Mouse (Mus musculus) thymus, adult 2 months (tissue): ENCODE results near the gene Igdcc4. TPM values are rescaled to one million over a fixed set of nuclear protein-coding genes. Genes with fewer than 3 reads are reported as not detected.

Experiments
- DNase-seq: peaks from one replicate; pipeline ENCODE4 v3.0.0; 2021
- H3K27ac ChIP-seq: fragments of 200-500 bp; 2 replicates; pipeline ENCODE4 v1.5.1; 2012; ENCODE audit warnings: low read length, control low read depth; ENCODE audit not compliant: control insufficient read depth, insufficient read depth
- H3K27me3 ChIP-seq: fragments of 200-500 bp; 2 replicates; pipeline ENCODE4 v1.6.1; 2012; ENCODE audit warnings: mild to moderate bottlenecking, low read length, moderate library complexity, mixed read lengths; ENCODE audit not compliant: control insufficient read depth, insufficient read depth
- H3K36me3 ChIP-seq: fragments of 200-500 bp; 2 replicates; pipeline ENCODE4 v1.6.1; 2012; ENCODE audit warnings: mild to moderate bottlenecking, low read length, moderate library complexity; ENCODE audit not compliant: control insufficient read depth, insufficient read depth
- H3K4me1 ChIP-seq: fragments of 200-500 bp; replicated peaks from 2 replicates; pipeline ENCODE4 v1.6.1; 2012; ENCODE audit warnings: low read length; ENCODE audit not compliant: control insufficient read depth, insufficient read depth
- H3K4me3 ChIP-seq: fragments of 200-500 bp; 2 replicates; pipeline ENCODE4 v1.5.1; 2012; ENCODE audit warnings: mild to moderate bottlenecking, low read length, control low read depth, moderate library complexity; ENCODE audit not compliant: control insufficient read depth, insufficient read depth
- CTCF ChIP-seq: fragments of 200-500 bp; IDR thresholded peaks from 2 replicates; pipeline ENCODE4 v1.5.1; 2012; ENCODE audit warnings: mild to moderate bottlenecking, control low read depth, low read length, moderate library complexity, borderline replicate concordance; ENCODE audit not compliant: control insufficient read depth, poor library complexity, insufficient read depth; ENCODE audit errors: extremely low read depth
- POLR2A ChIP-seq: fragments of 200-500 bp; IDR thresholded peaks from 2 replicates; pipeline ENCODE4 v1.6.1; 2012; ENCODE audit warnings: mild to moderate bottlenecking, low read length, control low read depth, moderate library complexity; ENCODE audit not compliant: control insufficient read depth, poor library complexity, insufficient read depth; ENCODE audit errors: extremely low read depth
- WGBS: fragments of 180-500 bp; shearing (Covaris S2); methylation state at CpG from one replicate; pipeline ENCODE4 v1.1.7; 2018; 5-methylcytosine and 5-hydroxymethylcytosine counted together
- polyA plus RNA-seq: library from polyadenylated mRNA; depleted of rRNA; stranded (reverse); fragments of >200 nt; gene quantifications from 2 replicates; pipeline ENCODE4 v1.2.3, GENCODE M21; 2012

Gene Igdcc4
- polyA plus RNA-seq, 1 experiment: 11.7 TPM

DNA sequence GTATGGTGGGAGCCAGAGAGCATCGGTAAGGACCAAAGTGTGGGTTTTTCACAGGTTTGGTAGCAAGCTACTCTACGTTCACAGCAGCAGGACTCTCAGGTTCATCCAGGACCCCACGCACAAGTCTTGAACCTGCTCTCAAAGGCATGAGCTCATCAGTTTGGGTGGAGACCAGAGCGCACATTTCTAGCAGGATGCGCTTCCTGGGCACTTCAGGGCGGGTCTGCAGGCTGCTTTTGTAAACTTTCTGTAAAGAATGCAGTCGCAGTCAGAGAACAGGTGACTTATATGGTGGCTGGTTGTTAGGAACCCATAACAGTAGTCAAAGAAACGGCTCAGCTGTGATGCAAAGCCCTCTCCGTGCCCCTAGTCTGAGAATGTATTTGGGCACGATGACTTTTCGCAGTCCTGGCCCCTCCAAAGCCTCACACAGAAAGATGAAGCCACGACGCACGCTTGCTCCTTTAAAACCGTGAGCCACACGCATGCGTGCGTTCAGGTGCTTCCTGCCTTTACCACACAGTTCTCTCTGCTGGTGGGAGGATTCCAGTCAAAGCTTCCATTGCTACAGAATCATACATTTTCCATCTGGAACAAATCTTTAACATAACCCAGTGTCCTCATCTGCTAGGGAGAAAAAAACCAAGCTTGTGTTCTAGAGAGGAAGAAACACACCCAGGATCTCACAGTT, 18.1 kb upstream of the Igdcc4 start:
- WGBS: 68% methylated on average over 18 of the region's 18 CpGs
- Histone ChIP-seq H3K27ac (no peak overlapping the region), H3K27me3 (no peaks in the 10 kb centered on the region), H3K36me3 (peaks cover 41% of the 10 kb centered on the region), H3K4me1 (no peaks in the 10 kb centered on the region), H3K4me3 (no peak overlapping the region)
- TF ChIP-seq POLR2A (no peak), CTCF (no peak)
- DNase-seq: no peak

DNA sequence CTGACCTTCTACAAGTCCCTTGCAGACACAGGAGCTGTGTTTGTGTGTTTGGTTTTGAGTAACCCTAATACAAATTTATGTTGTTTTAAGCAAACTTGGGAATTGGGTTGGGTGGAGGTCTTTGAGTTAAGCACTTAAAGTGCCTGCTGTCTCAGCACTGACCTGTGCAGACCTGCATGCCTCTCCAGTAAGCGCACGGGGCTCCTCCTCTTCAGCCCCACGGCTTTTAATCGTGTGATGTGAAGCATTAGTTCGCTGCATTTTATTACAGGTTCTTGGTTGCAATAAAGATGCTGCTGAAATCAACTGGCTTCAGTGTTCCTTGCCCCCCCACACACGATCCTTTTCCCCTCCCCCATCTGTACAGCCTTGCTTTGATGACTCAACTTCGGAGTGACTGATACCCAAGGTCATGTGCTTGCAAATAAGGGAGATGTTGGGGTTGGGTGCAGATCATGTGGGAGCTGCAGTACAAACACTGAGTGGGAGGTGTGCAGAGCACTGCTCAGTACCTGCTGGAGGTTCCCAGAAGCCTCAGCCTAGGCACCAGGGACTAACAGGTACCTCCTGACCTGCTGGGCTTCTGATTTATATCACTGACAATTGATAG, 17.0 kb upstream of the Igdcc4 start:
- no peak for DNase-seq
- Histone ChIP-seq H3K4me3 (no peak overlapping the region), H3K4me1 (no peaks in the 10 kb centered on the region), H3K36me3 (peaks cover 30% of the 10 kb centered on the region), H3K27ac (no peak overlapping the region), H3K27me3 (no peaks in the 10 kb centered on the region)
- 93% methylated on average over 7 of the region's 7 CpGs for WGBS
- no peak for TF ChIP-seq POLR2A
- TF ChIP-seq CTCF: no peak

DNA sequence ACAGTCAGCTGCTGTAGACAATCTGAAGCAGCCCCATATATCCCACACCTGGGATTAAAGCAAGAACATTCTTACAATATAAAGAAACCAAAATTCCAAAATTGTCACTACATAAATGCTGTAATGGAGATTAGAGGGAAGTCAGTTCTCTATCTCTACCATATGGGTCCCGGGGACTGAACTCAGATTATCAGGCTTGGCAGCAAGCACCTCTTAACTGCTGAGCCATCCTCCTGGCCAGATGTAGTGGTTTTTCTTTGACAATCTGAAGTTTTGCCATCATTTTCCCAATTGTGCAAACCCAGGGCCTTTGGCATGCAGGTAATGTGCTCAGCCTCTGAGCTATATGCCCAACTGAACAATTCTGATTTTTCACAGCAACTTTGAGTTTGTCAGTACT, 16.0 kb upstream of the Igdcc4 start:
- no peaks in the 10 kb centered on the region for H3K27me3 ChIP-seq
- H3K36me3 ChIP-seq: peaks cover 24% of the 10 kb centered on the region
- H3K27ac ChIP-seq: no peak overlapping the region
- DNase-seq: no peak
- 94% methylated on average over 1 of the region's 1 CpGs for WGBS
- H3K4me3 ChIP-seq: no peak overlapping the region
- no peak for TF ChIP-seq POLR2A
- no peak for TF ChIP-seq CTCF
- H3K4me1 ChIP-seq: no peaks in the 10 kb centered on the region

DNA sequence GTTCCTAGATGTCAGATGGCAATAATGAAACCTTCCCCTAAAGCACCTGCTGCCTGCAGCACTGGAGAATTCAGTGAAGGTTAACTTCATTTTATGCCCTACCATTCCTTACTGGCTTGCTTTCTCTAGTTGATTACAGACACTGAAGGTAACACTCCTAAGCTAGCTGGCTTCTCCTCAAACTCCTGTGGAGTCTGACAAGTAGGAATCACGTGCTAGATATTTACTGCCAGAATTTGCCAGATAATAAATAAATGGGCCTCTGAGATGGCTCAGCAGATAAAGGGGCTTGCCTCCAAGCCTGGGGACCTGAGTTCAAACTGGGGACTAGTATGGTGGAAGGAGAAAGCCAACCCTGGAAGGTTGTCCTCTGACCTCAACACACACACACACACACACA, 14.5 kb upstream of the Igdcc4 start:
- Histone ChIP-seq H3K27me3 (no peaks in the 10 kb centered on the region), H3K4me3 (no peak overlapping the region), H3K27ac (no peak overlapping the region), H3K36me3 (peaks cover 9% of the 10 kb centered on the region), H3K4me1 (no peaks in the 10 kb centered on the region)
- no peak for DNase-seq
- WGBS: 88% methylated on average over 1 of the region's 1 CpGs
- TF ChIP-seq POLR2A: no peak
- no peak for TF ChIP-seq CTCF

DNA sequence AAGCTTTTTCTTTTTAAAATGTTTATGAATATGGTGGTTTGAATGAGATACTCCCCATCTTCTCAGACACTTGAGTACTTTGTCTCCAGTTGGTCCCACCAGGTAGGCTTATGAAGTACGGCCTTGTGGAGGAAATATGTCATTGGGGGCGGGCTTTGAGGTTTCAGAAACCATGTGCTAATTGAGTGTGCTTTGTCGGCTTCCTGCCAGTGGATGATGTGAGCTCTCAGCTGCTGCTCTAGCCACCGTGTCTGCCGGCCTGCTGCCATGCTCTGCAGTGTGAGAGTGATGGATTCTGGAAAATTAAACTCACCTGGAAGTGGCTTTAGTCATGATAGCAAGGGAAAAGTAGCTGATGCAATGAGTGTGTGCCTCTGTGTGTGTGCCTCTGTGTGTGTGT, 13.8 kb upstream of the Igdcc4 start:
- Histone ChIP-seq H3K36me3 (peaks cover 3% of the 10 kb centered on the region; the same call in 1 of the 2 replicates), H3K4me1 (no peaks in the 10 kb centered on the region), H3K27me3 (no peaks in the 10 kb centered on the region), H3K4me3 (no peak overlapping the region), H3K27ac (no peak overlapping the region)
- TF ChIP-seq POLR2A: no peak
- TF ChIP-seq CTCF: no peak
- peak; percentile 21 for DNase-seq
- WGBS: 8% methylated on average over 5 of the region's 5 CpGs

DNA sequence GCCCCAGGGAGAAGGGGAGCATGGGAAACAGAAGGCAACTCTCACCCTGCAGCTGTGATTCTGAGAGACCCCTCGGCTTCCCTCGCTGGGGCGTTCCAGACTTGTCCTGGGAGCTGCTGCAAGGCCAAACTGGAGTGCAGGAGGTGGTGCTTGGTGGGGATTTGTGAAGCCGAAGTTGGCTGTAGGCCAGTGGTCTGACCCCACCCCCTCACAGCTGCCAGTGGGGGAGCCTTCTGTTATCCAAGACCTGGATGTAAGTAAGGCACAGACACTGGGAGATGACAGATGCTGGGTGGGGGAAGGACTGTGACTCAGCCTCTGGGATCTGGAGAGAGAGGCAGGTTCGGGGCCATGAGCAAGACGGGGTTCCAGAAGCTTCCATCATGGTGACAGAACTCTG, 7.0 kb upstream of the Igdcc4 start:
- Histone ChIP-seq H3K27me3 (no peaks in the 10 kb centered on the region), H3K4me3 (no peak overlapping the region), H3K4me1 (no peaks in the 10 kb centered on the region), H3K36me3 (no peaks in the 10 kb centered on the region), H3K27ac (no peak overlapping the region)
- TF ChIP-seq CTCF (no peak), POLR2A (no peak)
- no peak for DNase-seq
- 91% methylated on average over 6 of the region's 6 CpGs for WGBS

DNA sequence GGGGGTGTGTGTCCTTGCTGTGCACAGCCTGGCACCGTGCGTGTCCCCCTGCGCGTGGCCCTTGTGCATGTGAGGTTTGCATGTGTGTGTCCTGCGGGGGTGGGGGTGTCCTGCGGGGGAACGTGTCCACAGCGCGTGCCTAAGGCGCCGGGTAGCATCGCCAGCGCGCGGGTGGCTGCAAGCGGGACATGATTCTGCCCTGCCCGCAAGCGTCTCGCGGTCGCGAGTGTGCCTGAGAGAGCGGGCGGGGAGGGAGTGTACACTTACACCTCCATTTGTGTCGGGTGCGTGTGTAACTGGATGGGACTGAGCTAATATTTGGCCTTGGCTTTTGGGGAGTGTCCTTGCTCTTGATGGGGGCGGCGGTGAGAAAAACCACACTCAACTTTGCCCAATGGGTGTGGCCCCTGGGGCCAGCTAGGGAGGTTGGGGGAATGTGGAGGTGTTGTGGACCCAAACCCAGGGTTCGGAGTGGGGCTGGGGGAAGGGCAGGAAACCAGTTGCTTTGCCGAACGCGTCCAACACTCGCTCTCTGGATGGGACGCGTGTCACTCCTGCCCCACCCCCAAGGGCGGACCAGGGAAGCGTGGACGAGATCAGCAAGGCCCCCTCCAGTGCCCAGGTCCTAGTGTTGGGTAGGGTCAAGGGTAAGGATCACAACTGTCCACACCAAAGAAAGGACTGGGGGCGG, 545 bp downstream of the Igdcc4 start:
- no peak overlapping the region for H3K27ac ChIP-seq
- peaks cover 5% of the 10 kb centered on the region; the same call in 1 of the 2 replicates for H3K4me1 ChIP-seq
- no peak for DNase-seq
- peak overlapping the region; percentile 7 for H3K4me3 ChIP-seq
- 2% methylated on average over 39 of the region's 39 CpGs for WGBS
- TF ChIP-seq POLR2A: no peak
- TF ChIP-seq CTCF: no peak
- H3K36me3 ChIP-seq: no peaks in the 10 kb centered on the region
- H3K27me3 ChIP-seq: peaks cover 2% of the 10 kb centered on the region; the same call in 1 of the 2 replicates
